Mouse (Mus musculus) left cerebral cortex, adult 2 months (tissue): ENCODE data around the gene Tnip1. TPM values are rescaled to one million over a fixed set of nuclear protein-coding genes. Genes with fewer than 3 reads are reported as not detected.

Source experiments
- DNase-seq, 2 experiments: peaks; one replicate each; pipeline ENCODE4 v3.0.0; 2021 to 2022; ENCODE audit warnings: low spot score in 2 of 2, mixed read lengths in 1 of 2; ENCODE audit errors: extremely low spot score in 1 of 2
- H3K27ac ChIP-seq: fragments of 200-600 bp; 2 replicates; pipeline ENCODE4 v1.8.1; 2022
- H3K4me3 ChIP-seq: fragments of 200-600 bp; 2 replicates; pipeline ENCODE4 v1.8.1; 2022
- CTCF ChIP-seq: fragments of 200-600 bp; IDR thresholded peaks from 2 replicates; pipeline ENCODE4 v1.8.1; 2022; ENCODE audit warnings: antibody characterized with exemption, mild to moderate bottlenecking, moderate library complexity
- intact Hi-C: fragments of 180-260 bp; cut with DNase I; formaldehyde crosslinking; loops from one replicate; pipeline ENCODE4 v1.15.1; 2025
- total RNA-seq, 2 experiments: library from RNA; stranded (reverse); gene quantifications; 2 replicates each; pipeline ENCODE4 v1.2.3; 2021

Tnip1 gene
- total RNA-seq, 2 experiments from 2014 or later: 38.3 to 38.4 TPM

GRCm38 (mm10) chr11:54913841-54914240 is 48.9 kb downstream of the Tnip1 start:
- Histone ChIP-seq H3K27ac (no peak overlapping the region), H3K4me3 (no peak overlapping the region)
- intact Hi-C loops: no loop called here
- no peak for DNase-seq
- no peak for TF ChIP-seq CTCF

GRCm38 (mm10) chr11:54912503-54913316 is 50.0 kb downstream of the Tnip1 start:
- DNase-seq: no peak
- no peak for TF ChIP-seq CTCF
- Histone ChIP-seq H3K27ac (no peak overlapping the region), H3K4me3 (no peak overlapping the region)
- intact Hi-C loops: no loop called here

DNA sequence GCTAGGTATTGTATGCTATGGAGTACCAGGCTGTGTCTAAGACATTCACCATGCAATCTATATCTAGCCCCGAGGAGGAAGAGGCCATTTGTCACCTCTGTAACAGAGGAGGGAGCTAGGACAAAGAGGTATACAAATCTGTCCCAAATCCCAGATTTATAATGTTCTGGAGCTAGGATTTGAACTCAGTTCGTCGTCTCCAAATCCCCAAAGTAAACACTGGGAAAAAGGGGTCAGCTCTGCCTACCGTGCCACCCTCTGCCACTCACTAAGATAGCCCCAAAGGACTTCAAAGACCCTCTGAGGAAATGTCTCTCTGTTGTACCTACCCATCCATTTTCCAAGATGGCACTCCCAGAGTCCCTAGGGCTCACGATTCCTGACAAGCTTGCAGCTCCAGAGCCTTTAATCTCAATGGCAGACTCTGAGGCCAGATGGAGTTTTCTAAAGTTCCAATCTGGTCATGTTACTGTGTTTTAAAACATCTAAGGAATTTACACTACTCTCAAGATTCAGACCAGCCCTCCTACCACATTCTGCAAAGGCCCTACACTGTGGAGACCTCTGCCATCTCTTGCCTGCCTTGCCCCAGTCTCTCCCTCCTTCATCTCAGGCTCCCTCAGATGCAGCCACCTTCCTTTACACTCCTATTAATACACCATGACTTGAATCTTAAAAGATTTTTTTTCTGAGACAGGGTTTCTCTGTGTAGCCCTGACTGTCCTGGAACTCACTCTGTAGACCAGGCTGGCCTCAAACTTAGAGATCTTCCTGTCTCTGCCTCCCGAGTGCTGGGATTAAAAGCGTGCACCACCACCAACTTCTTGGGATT is 50.8 kb downstream of the Tnip1 start:
- Histone ChIP-seq H3K27ac (no peak overlapping the region), H3K4me3 (no peak overlapping the region)
- TF ChIP-seq CTCF: no peak
- no peak for DNase-seq
- intact Hi-C loops: no loop called here

- no peak overlapping the region for H3K4me3 ChIP-seq
- intact Hi-C loops: no loop called here
- TF ChIP-seq CTCF: no peak
- DNase-seq: no peak
- H3K27ac ChIP-seq: no peak overlapping the region
Measured at GRCm38 (mm10) chr11:54911201-54911600, 51.5 kb downstream of the Tnip1 start.

DNA sequence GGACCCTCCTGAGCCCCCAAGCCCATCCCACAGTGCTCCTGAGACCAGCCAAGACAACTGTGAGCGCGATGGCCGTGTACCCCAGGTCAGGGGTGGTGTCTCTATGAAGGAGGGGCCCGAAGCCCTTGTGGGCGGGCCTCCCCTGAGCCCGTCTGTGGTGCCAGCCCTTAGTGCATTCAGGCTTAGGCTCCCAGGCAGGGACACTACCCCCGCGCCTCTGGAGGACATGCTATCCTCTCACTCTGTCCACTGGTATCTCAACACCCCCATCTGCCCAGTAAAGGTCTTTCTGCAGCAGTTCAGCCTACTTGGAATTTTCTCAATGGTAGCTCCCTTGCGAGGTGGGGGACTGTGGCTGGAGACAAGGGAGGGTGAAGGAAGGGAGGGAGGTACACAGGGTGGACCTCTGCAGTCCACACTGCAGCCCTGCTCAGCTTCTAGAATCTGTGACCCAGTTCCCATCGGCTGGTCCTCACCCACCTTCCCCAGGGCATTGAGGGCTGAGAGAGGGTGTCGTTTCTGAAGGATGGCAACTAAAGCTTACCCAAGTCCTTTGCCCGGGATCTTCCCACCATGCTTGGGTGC is 52.5 kb downstream of the Tnip1 start:
- H3K27ac ChIP-seq: no peak overlapping the region
- intact Hi-C loops: no loop called here
- no peak for DNase-seq
- no peak for TF ChIP-seq CTCF
- H3K4me3 ChIP-seq: no peak overlapping the region

GRCm38 (mm10) chr11:54909273-54909672 is 53.4 kb downstream of the Tnip1 start:
- no peak for TF ChIP-seq CTCF
- DNase-seq: no peak
- Histone ChIP-seq H3K4me3 (no peak overlapping the region), H3K27ac (no peak overlapping the region)
- intact Hi-C loops: no loop called here

DNA sequence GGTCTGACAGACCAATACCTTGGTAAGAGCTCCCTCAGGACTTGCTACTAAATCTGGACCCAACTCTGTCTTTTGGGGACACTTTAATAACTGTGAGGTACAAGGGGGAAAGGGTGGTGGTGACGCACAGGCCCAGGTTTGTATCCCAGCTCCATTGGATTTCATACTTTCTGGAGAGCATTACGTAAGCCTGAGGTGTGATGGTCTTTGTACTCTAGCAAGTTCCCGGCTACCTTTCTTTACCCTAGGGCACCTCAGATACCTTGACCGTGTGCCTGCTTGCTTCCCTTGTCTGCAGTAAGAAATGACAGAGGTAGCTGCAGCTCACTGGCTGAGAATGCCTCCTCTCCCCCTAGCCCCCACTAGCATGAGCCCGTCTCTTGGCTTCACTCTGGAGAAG is 55.5 kb downstream of the Tnip1 start:
- DNase-seq: no peak
- H3K4me3 ChIP-seq: no peak overlapping the region
- no peak overlapping the region for H3K27ac ChIP-seq
- intact Hi-C loops: no loop called here
- no peak for TF ChIP-seq CTCF

GRCm38 (mm10) chr11:54906466-54906865 is 56.3 kb downstream of the Tnip1 start:
- Histone ChIP-seq H3K27ac (no peak overlapping the region), H3K4me3 (no peak overlapping the region)
- DNase-seq: no peak
- TF ChIP-seq CTCF: no peak
- intact Hi-C loops: no loop called here

- no peak overlapping the region for H3K27ac ChIP-seq
- TF ChIP-seq CTCF: no peak
- intact Hi-C loops: no loop called here
- H3K4me3 ChIP-seq: no peak overlapping the region
- DNase-seq: no peak
Measured at GRCm38 (mm10) chr11:54905931-54906330, 56.8 kb downstream of the Tnip1 start.

- Histone ChIP-seq H3K4me3 (no peak overlapping the region), H3K27ac (no peak overlapping the region)
- TF ChIP-seq CTCF: no peak
- intact Hi-C loops: no loop called here
- no peak for DNase-seq
Measured at GRCm38 (mm10) chr11:54905086-54905485, 57.6 kb downstream of the Tnip1 start.

GRCm38 (mm10) chr11:54903940-54904706 is 58.6 kb downstream of the Tnip1 start:
- intact Hi-C loops: no loop called here
- Histone ChIP-seq H3K4me3 (no peak overlapping the region), H3K27ac (no peak overlapping the region)
- no peak for DNase-seq
- no peak for TF ChIP-seq CTCF
